Mouse (Mus musculus) E14TG2a.4 (cell line): ENCODE measurements around the gene Apopt1.
"Not testable (repeated sequence)": the region's sequence is repeated elsewhere in the genome, so short reads cannot be mapped to it uniquely, and the experiment has no call there.

Source experiments
- CTCF ChIP-seq: conservative IDR thresholded peaks from 2 replicates; pipeline ENCODE4 v1.5.1; 2014; ENCODE audit warnings: low read length
- NANOG ChIP-seq: IDR thresholded peaks from 2 replicates; pipeline ENCODE4 v1.6.1; 2014; ENCODE audit warnings: borderline replicate concordance, low read length, mixed read lengths

DNA sequence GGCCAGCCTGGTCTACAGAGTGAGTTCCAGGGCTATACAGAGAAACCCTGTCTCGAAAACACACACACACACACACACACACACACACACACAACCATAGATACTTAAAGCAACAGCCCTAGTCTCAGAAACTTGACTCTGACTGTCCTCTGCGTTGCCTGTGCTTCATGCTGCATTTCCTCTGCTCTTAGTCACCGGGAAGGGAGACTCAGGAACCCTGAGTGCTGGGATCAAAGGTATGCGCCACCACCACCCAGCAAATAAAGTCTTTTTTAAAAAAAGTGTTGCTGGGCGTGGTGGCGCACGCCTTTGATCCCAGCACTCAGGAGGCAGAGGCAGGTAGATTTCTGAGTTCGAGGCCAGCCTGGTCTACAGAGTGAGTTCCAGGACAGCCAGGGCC lies 23.6 kb downstream of the Apopt1 start:
- TF ChIP-seq CTCF, NANOG: not testable (repeated sequence)
